Mouse (Mus musculus): ENCODE measurements around the gene Rtkn2.

GRCm38 (mm10) chr10:68007103-68007502 is 27.7 kb downstream of the Rtkn2 start:
- TF ChIP-seq GATA1 (IDR thresholded peaks at IDR 0.05; ENCODE audit: borderline replicate concordance, low read length) (no peak), FLI1 (IDR thresholded peaks at IDR 0.05; ENCODE audit: low read length) (no peak)
